ENCODE assay signal across 10 mouse cellular contexts in the genomic region with DNA sequence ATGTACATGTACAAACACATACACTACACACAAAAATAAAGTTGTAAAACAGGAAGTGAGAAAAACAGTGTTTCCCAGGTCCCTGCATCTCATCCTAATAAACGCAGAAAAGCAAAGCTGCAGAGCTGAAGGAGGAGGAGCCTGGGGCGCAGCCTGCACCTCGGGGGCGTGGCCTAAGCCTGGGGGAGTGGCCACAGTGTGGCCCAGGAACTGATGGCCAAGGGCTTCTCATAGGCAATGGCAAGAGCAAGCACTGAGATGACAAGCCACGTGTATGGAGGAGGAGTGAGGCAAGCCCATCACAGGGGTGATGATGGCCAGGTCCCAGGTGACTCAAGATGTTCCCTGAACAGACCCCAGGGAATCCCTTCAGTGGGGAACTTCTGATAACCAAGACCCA. TPM values are rescaled to one million over a fixed set of nuclear protein-coding genes. Genes with fewer than 3 reads are reported as not detected.
A peak's percentile ranks its signal among the peaks of the same experiment; 100 is the strongest.
DNase-seq lines count a peak whose midpoint lies in the region; ATAC-seq lines count a peak whose summit lies in the region.
"Had no signal": no experiment of that assay in that cellular context is flagged by ENCODE, and none has a peak within 500 bp of the region (broad histone marks: within the 10 kb centered on the region; RNA-seq: fewer than 3 reads in every experiment).

No protein-coding gene starts in this region.

- H3K4me1 ChIP-seq in hindbrain, embryonic 15.5 days (replicated peaks) = no peaks in the 10 kb centered on the region
- no peaks in the 10 kb centered on the region for H3K4me1 ChIP-seq in hindbrain, embryonic 13.5 days (replicated peaks)
- H3K4me1 ChIP-seq: lung, embryonic 15.5 days had no signal

- intact Hi-C loops in left cerebral cortex, postnatal 10 days (cut with DNase I) = loop anchor here (5.0 kb wide), 1 partner anchor 640 kb away; no protein-coding TSS in a partner anchor

- no peaks in the 10 kb centered on the region for H3K27me3 ChIP-seq in hindbrain, embryonic 15.5 days
- peaks cover 5% of the 10 kb centered on the region; the same call in 1 of the 2 replicates for H3K27me3 ChIP-seq in hindbrain, embryonic 13.5 days

- 30% methylated on average over 5 of the region's 5 CpGs for WGBS in hindbrain, embryonic 15.5 days
- WGBS in hindbrain, embryonic 13.5 days = 22% methylated on average over 5 of the region's 5 CpGs

- no peaks in the 10 kb centered on the region for H3K9me3 ChIP-seq in hindbrain, embryonic 15.5 days
- no peaks in the 10 kb centered on the region for H3K9me3 ChIP-seq in hindbrain, embryonic 13.5 days
- H3K9me3 ChIP-seq: lung, embryonic 15.5 days had no signal

- peak; percentile 37 for DNase-seq in thymus, postnatal 14 days
- DNase-seq in thymus, postnatal 25 days = no peak
- peak; percentile 72 for DNase-seq in testis, postnatal 10 days (ENCODE audit: low spot score)
- DNase-seq in left cerebral cortex, postnatal 10 days (ENCODE audit: extremely low spot score in 1 of 2, low spot score in 2 of 2) = no peak
- no peak for DNase-seq in urinary bladder, postnatal 14 days (ENCODE audit: low spot score)

- no peak overlapping the region for H3K9ac ChIP-seq in hindbrain, embryonic 15.5 days
- H3K9ac ChIP-seq in hindbrain, embryonic 13.5 days = no peak overlapping the region
- H3K9ac ChIP-seq: lung, embryonic 15.5 days had no signal

- H3K4me2 ChIP-seq in hindbrain, embryonic 15.5 days = no peak overlapping the region
- no peak overlapping the region for H3K4me2 ChIP-seq in hindbrain, embryonic 13.5 days
- H3K4me2 ChIP-seq: lung, embryonic 15.5 days had no signal

- H3K36me3 ChIP-seq in hindbrain, embryonic 15.5 days = no peaks in the 10 kb centered on the region
- no peaks in the 10 kb centered on the region for H3K36me3 ChIP-seq in hindbrain, embryonic 13.5 days
- H3K36me3 ChIP-seq: lung, embryonic 15.5 days had no signal

- 0 out of 2 replicates have a peak, but pooled peaks have one; percentile 34 for ATAC-seq in hindbrain, embryonic 15.5 days (ENCODE audit: low FRiP score, low read depth)
- ATAC-seq in hindbrain, embryonic 13.5 days (ENCODE audit: low FRiP score) = no peak
- peak; percentile 90 for ATAC-seq in granulocyte monocyte progenitor cell, adult 5-6 weeks (replicated peaks; ENCODE audit: poor library complexity, severe bottlenecking)

- H3K4me3 ChIP-seq in hindbrain, embryonic 15.5 days = no peak overlapping the region
- no peak overlapping the region for H3K4me3 ChIP-seq in hindbrain, embryonic 13.5 days
- H3K4me3 ChIP-seq: erythroblast, embryonic 14.5 days; lung, embryonic 15.5 days had no signal

- no peak overlapping the region for H3K27ac ChIP-seq in hindbrain, embryonic 15.5 days (replicated peaks)
- no peak overlapping the region for H3K27ac ChIP-seq in hindbrain, embryonic 13.5 days
- H3K27ac ChIP-seq: lung, embryonic 15.5 days had no signal

RNA-seq across cellular contexts. Expression of gene Ulk4, which starts 35.2 kb away (rescaled TPM):
- 75.9 and 94.1 TPM in 2 replicates for polyA plus RNA-seq in hindbrain, embryonic 15.5 days (2015; fragmentation: Nextera tagmentation; extraction: Ambion mirVana)
- 106 and 109 TPM in 2 replicates for polyA plus RNA-seq in hindbrain, embryonic 13.5 days (2015; fragmentation: Nextera tagmentation; extraction: Ambion mirVana)
- 1.4 TPM in 1 of 2 replicates, not detected in the other for total RNA-seq in granulocyte monocyte progenitor cell, adult 5-6 weeks (2014; fragmentation: Nextera tagmentation)
- total RNA-seq in granulocyte monocyte progenitor cell, adult 5-6 weeks (2017) = 2.6 and 3.2 TPM in 2 replicates
- 1 to 10 TPM; 7.2 to 7.5 TPM for total RNA-seq in left cerebral cortex, postnatal 10 days (2021)

RNA-seq across cellular contexts. Expression of gene Trak1, which starts 55.5 kb away (rescaled TPM):
- polyA plus RNA-seq in hindbrain, embryonic 15.5 days (2015; fragmentation: Nextera tagmentation; extraction: Ambion mirVana) = 58.3 and 58.4 TPM in 2 replicates
- 43.0 and 46.2 TPM in 2 replicates for polyA plus RNA-seq in hindbrain, embryonic 13.5 days (2015; fragmentation: Nextera tagmentation; extraction: Ambion mirVana)
- 29.7 and 42.5 TPM in 2 replicates for total RNA-seq in granulocyte monocyte progenitor cell, adult 5-6 weeks (2014; fragmentation: Nextera tagmentation)
- total RNA-seq in granulocyte monocyte progenitor cell, adult 5-6 weeks (2017) = 15.9 and 25.3 TPM in 2 replicates
- 100 to 1,000 TPM; 213 to 215 TPM for total RNA-seq in left cerebral cortex, postnatal 10 days (2021)

Comparison
In these comparisons a context has a peak if more than half of its experiments do, and no peak if none do; other contexts are left out.
1. DNase-seq: peak in thymus, postnatal 14 days (single experiment) and testis, postnatal 10 days (single experiment); none in thymus, postnatal 25 days (single experiment), left cerebral cortex, postnatal 10 days (0 of 2) and urinary bladder, postnatal 14 days (single experiment).
2. RNA of gene Trak1, which starts 55.5 kb away (total RNA-seq): 213 to 215 TPM in left cerebral cortex, postnatal 10 days; 15.9 to 42.5 TPM in granulocyte monocyte progenitor cell, adult 5-6 weeks; every median in the first group is over 4 times any median in the second.